In the genomic region with DNA sequence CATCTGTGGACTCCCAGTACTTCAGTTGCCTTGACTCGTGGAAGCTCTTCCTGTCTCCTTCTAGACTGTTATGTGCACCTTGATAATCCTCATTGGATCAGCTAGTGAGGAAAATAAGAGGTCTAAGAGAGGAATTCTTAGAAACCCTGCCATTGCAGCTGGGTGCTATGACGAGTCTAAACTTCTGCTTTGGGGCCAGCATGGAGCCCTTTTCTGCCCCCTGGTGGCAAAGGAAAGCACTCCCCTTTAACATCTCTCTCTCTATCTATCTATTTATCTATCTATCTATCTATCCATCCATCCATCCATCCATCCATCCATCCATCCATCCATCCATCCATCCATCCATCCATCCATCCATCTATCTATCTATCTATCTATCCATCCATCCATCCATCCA, we compare ENCODE assay signal across 8 mouse cellular contexts. TPM values are rescaled to one million over a fixed set of nuclear protein-coding genes. Genes with fewer than 3 reads are reported as not detected.
A peak's percentile ranks its signal among the peaks of the same experiment; 100 is the strongest.
DNase-seq lines count a peak whose midpoint lies in the region; ATAC-seq and TF ChIP-seq lines count a peak whose summit lies in the region.
"Not testable (repeated sequence)": the region's sequence is repeated elsewhere in the genome, so short reads cannot be mapped to it uniquely, and the experiment has no call there.

No protein-coding gene starts in this region.

- ATAC-seq in heart, postnatal 0 days (ENCODE audit: insufficient read depth, low read depth) = not testable (repeated sequence)

- not testable (repeated sequence) for TF ChIP-seq EP300 in heart, postnatal 0 days (IDR thresholded peaks at IDR 0.05; ENCODE audit: low read depth)

- H3K9me3 ChIP-seq in heart, postnatal 0 days (replicated peaks; ENCODE audit: control insufficient read depth, low read length) = not testable (repeated sequence)

- H3K27me3 ChIP-seq in heart, postnatal 0 days (ENCODE audit: control insufficient read depth, insufficient read depth, low read length) = not testable (repeated sequence)

- not testable (repeated sequence) for H3K36me3 ChIP-seq in heart, postnatal 0 days (replicated peaks; ENCODE audit: control insufficient read depth, insufficient read depth, low read length)

- 17% methylated on average over 2 of the region's 2 CpGs for WGBS in heart, postnatal 0 days
- WGBS in large intestine, adult 2 months = 12% methylated on average over 2 of the region's 2 CpGs

- not testable (repeated sequence) for H3K27ac ChIP-seq in heart, postnatal 0 days (ENCODE audit: low read depth)

- not testable (repeated sequence) for H3K9ac ChIP-seq in heart, postnatal 0 days (replicated peaks; ENCODE audit: low read depth, low read length)

- peak; percentile 41 for TF ChIP-seq CTCF in heart, postnatal 0 days (IDR thresholded peaks at IDR 0.05; ENCODE audit: low read depth)

- H3K4me1 ChIP-seq in heart, postnatal 0 days (ENCODE audit: control insufficient read depth, insufficient read depth) = not testable (repeated sequence)

- not testable (repeated sequence) for H3K4me3 ChIP-seq in heart, postnatal 0 days (ENCODE audit: low read depth, low read length)

- DNase-seq in NIH3T3 (ENCODE audit: low read depth) = peak; percentile 72
- DNase-seq in c-Kit-positive CD71-negative TER-119-negative erythroid progenitor cells, embryonic 14.5 days (ENCODE audit: low read depth) = peak; percentile 26
- DNase-seq in embryo, embryonic 9.5 days (ENCODE audit: extremely low spot score) = peak; percentile 26
- DNase-seq in heart, postnatal 0 days (ENCODE audit: low spot score) = not testable (repeated sequence)
- DNase-seq in large intestine, adult 2 months (ENCODE audit: low read depth, low spot score) = peak; percentile 19
- DNase-seq in lung, postnatal 14 days = peak; percentile 63
- DNase-seq in retina, embryonic 14.5 days (ENCODE audit: low spot score) = peak; percentile 67
- peak; percentile 26 for DNase-seq in urinary bladder, postnatal 14 days (ENCODE audit: low spot score)

- H3K4me2 ChIP-seq in heart, postnatal 0 days (ENCODE audit: low read depth, low read length) = not testable (repeated sequence)

RNA-seq across cellular contexts. Expression of gene Slc6a12, which starts 23.7 kb away (rescaled TPM):
- total RNA-seq in heart, postnatal 0 days (2014; rRNA removed; ENCODE audit: low replicate concordance) = not detected in 2 replicates
- polyA plus RNA-seq in heart, postnatal 0 days (2015; fragmentation: Nextera tagmentation; extraction: Ambion mirVana) = 0.22 TPM in 1 of 2 replicates, not detected in the other
- 0.26 and 0.37 TPM in 2 replicates for polyA plus RNA-seq in large intestine, adult 2 months (2012; rRNA removed)
